Mouse (Mus musculus): Measurements from ENCODE around the gene C2cd4d. TPM values are rescaled to one million over a fixed set of nuclear protein-coding genes. Genes with fewer than 3 reads are reported as not detected.

C2cd4d gene
- not detected in 2 replicates for polyA plus RNA-seq (2011; ENCODE audit: insufficient read depth, insufficient read length, low read depth, missing spikeins)

DNA sequence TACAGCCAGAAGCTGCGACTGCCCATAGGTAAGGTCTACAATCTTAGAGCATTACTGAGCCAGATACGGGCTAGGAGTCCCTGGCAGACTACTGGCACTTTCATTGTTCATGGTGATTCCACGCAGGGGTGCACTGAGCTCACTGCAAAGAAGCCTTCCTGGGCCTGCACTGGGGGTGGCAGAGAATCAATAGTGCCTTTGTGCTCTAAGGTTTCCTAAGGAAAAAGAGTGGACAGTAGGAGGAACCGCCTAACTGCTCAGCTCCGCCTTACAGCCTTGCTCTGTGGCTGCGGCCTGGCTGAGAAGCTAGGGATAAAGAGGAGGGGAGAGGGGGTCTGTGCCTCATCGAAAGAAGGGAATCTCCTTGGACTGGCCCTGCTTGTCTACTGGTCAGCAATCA, at the start of gene C2cd4d:
TSS of gene C2cd4d (plus strand) at position 301 of the 400 bp plus-strand sequence.
- peak within 1 kb of the TSS; percentile 79; the same call in 1 of the 2 replicates for H3K9ac ChIP-seq (ENCODE audit: low read depth, poor library complexity, severe bottlenecking)
- H3K4me3 ChIP-seq (ENCODE audit: low read depth, low read length), result peak within 1 kb of the TSS; percentile 74
- no peak within 1 kb of the TSS for H3K27ac ChIP-seq (ENCODE audit: insufficient read depth, low read length)
- H3K4me1 ChIP-seq (ENCODE audit: control insufficient read depth, insufficient read depth, low read length), result no peaks in the 10 kb centered on the region
- no peaks in the 10 kb centered on the region for H3K9me3 ChIP-seq (replicated peaks; ENCODE audit: control insufficient read depth, insufficient read depth, low read length, poor library complexity, severe bottlenecking)
- H3K36me3 ChIP-seq (ENCODE audit: control insufficient read depth, insufficient read depth, low read length, poor library complexity, severe bottlenecking), result no peaks in the 10 kb centered on the region
- TF ChIP-seq CTCF (IDR thresholded peaks at IDR 0.05; ENCODE audit: low read depth, low read length) (no peak), EP300 (IDR thresholded peaks at IDR 0.05; ENCODE audit: insufficient read depth, low read depth, low read length) (no peak), POLR2A (IDR thresholded peaks at IDR 0.05; ENCODE audit: insufficient read depth, low read length) (no peak)
- H3K27me3 ChIP-seq (ENCODE audit: control insufficient read depth, insufficient read depth, low read length, poor library complexity, severe bottlenecking), result peaks cover 11% of the 10 kb centered on the region

DNA sequence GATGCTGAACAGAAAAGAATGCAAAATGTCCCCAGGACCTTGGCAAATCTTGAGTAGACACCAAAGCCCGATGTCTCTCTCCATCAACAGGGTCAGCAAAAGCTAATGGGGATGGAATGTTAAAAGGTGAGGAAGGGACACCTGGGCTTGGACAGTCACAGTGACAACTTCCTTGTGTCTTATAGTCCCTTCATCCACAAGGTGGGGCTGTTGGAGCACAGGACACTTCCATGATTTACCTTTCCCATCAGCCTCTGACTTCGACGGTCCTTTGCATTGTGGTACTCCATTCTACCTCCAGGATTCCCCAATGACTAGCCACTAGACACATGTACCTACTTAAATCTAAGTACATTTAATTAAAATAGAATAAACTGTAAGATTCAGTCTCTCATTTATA, 33.6 kb upstream of the C2cd4d start:
- no peak overlapping the region for H3K27ac ChIP-seq (ENCODE audit: insufficient read depth, low read length)
- H3K4me3 ChIP-seq (ENCODE audit: low read depth, low read length), result no peak overlapping the region
- no peaks in the 10 kb centered on the region for H3K27me3 ChIP-seq (ENCODE audit: control insufficient read depth, insufficient read depth, low read length, poor library complexity, severe bottlenecking)
- H3K4me1 ChIP-seq (ENCODE audit: control insufficient read depth, insufficient read depth, low read length), result no peaks in the 10 kb centered on the region
- H3K9ac ChIP-seq (ENCODE audit: low read depth, poor library complexity, severe bottlenecking), result no peak overlapping the region
- TF ChIP-seq POLR2A (IDR thresholded peaks at IDR 0.05; ENCODE audit: insufficient read depth, low read length), result no peak
- TF ChIP-seq EP300 (IDR thresholded peaks at IDR 0.05; ENCODE audit: insufficient read depth, low read depth, low read length), result no peak
- TF ChIP-seq CTCF (IDR thresholded peaks at IDR 0.05; ENCODE audit: low read depth, low read length), result peak; percentile 46
- H3K9me3 ChIP-seq (replicated peaks; ENCODE audit: control insufficient read depth, insufficient read depth, low read length, poor library complexity, severe bottlenecking), result no peaks in the 10 kb centered on the region
- no peaks in the 10 kb centered on the region for H3K36me3 ChIP-seq (ENCODE audit: control insufficient read depth, insufficient read depth, low read length, poor library complexity, severe bottlenecking)

DNA sequence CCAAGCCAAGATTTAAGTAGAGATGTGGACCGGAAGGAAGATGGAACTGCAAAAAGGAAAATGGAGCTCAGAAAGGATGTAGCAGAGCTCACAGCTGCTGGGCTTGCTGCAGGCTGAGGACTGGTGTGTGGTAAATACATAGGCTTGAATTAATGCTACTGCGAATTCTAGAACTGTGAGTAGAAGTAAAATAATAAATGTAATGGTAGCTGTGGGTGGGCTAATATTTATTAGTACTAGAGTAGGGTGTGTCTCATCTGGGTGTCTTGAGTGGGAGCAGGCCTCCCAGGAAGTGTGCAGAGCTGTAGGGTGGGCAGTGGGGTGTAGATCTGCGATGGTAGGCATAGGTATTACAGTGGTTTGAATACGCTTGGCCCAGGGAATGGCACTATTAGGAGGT, 27.8 kb upstream of the C2cd4d start:
- TF ChIP-seq EP300 (IDR thresholded peaks at IDR 0.05; ENCODE audit: insufficient read depth, low read depth, low read length) (no peak), CTCF (IDR thresholded peaks at IDR 0.05; ENCODE audit: low read depth, low read length) (no peak)
- Histone ChIP-seq H3K9ac (ENCODE audit: low read depth, poor library complexity, severe bottlenecking) (no peak overlapping the region), H3K36me3 (ENCODE audit: control insufficient read depth, insufficient read depth, low read length, poor library complexity, severe bottlenecking) (no peaks in the 10 kb centered on the region)

DNA sequence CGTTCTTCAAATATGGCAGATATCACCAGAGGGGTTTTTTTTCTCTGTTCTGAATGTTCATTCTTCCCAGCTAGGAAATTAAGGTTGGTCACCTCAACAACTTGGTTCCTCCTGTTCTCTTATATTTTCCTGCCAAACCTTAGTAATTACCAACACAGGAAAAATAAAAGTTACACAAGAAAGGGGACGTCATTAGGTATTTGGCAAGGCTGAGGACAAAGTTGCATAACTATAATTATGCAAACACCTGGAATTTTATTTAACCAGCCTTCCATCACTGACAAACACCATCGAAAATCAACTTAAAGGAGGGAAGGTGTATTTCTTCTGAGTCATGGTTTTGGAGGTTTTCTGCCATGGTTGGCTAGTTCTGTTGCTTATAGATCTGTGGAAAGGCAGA, 23.7 kb upstream of the C2cd4d start:
- H3K27ac ChIP-seq (ENCODE audit: insufficient read depth, low read length), result no peak overlapping the region
- no peak overlapping the region for H3K4me3 ChIP-seq (ENCODE audit: low read depth, low read length)
- H3K4me1 ChIP-seq (ENCODE audit: control insufficient read depth, insufficient read depth, low read length), result no peaks in the 10 kb centered on the region
- H3K9me3 ChIP-seq (replicated peaks; ENCODE audit: control insufficient read depth, insufficient read depth, low read length, poor library complexity, severe bottlenecking), result no peaks in the 10 kb centered on the region
- H3K36me3 ChIP-seq (ENCODE audit: control insufficient read depth, insufficient read depth, low read length, poor library complexity, severe bottlenecking), result no peaks in the 10 kb centered on the region
- no peaks in the 10 kb centered on the region for H3K27me3 ChIP-seq (ENCODE audit: control insufficient read depth, insufficient read depth, low read length, poor library complexity, severe bottlenecking)
- no peak overlapping the region for H3K9ac ChIP-seq (ENCODE audit: low read depth, poor library complexity, severe bottlenecking)
- TF ChIP-seq POLR2A (IDR thresholded peaks at IDR 0.05; ENCODE audit: insufficient read depth, low read length) (no peak), EP300 (IDR thresholded peaks at IDR 0.05; ENCODE audit: insufficient read depth, low read depth, low read length) (no peak), CTCF (IDR thresholded peaks at IDR 0.05; ENCODE audit: low read depth, low read length) (no peak)

More for the DNA sequence above, 27.8 kb upstream of the C2cd4d start:
- Histone ChIP-seq H3K27me3 (ENCODE audit: control insufficient read depth, insufficient read depth, low read length, poor library complexity, severe bottlenecking) (no peaks in the 10 kb centered on the region), H3K9me3 (replicated peaks; ENCODE audit: control insufficient read depth, insufficient read depth, low read length, poor library complexity, severe bottlenecking) (no peaks in the 10 kb centered on the region), H3K27ac (ENCODE audit: insufficient read depth, low read length) (no peak overlapping the region), H3K4me3 (ENCODE audit: low read depth, low read length) (no peak overlapping the region), H3K4me1 (ENCODE audit: control insufficient read depth, insufficient read depth, low read length) (no peaks in the 10 kb centered on the region)

DNA sequence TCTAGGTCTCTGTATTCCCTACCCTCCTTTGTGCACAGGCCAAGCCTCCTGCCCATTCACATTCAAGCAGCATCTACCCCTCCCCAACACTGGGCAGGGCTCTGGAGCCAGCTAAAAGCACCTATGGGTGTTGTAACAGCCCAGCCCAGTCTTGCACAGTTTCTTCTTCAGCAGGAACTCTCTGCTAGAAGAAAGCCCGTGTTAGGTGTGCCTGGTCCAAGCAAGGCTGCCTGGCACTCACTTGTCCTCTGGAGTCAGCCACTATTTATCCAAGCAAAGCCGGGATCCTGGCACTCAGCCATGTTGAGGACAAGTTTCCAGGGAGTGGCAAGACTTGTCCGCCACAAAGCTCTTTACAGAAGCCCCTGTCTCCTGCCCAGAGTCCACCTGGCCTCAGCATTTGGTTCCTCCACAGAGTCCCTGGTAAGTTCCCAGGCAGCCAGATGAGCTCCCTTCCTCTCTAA, 20.2 kb upstream of the C2cd4d start, which contains the start of gene Them5:
TSS of gene Them5 (plus strand) at position 141 of the 464 bp plus-strand sequence.
- TF ChIP-seq POLR2A (IDR thresholded peaks at IDR 0.05; ENCODE audit: insufficient read depth, low read length) (no peak), CTCF (IDR thresholded peaks at IDR 0.05; ENCODE audit: low read depth, low read length) (no peak), EP300 (IDR thresholded peaks at IDR 0.05; ENCODE audit: insufficient read depth, low read depth, low read length) (no peak)
- H3K4me1 ChIP-seq (ENCODE audit: control insufficient read depth, insufficient read depth, low read length), result no peaks in the 10 kb centered on the region
- H3K9me3 ChIP-seq (replicated peaks; ENCODE audit: control insufficient read depth, insufficient read depth, low read length, poor library complexity, severe bottlenecking), result no peaks in the 10 kb centered on the region
- no peak within 1 kb of the TSS for H3K4me3 ChIP-seq (ENCODE audit: low read depth, low read length)
- H3K36me3 ChIP-seq (ENCODE audit: control insufficient read depth, insufficient read depth, low read length, poor library complexity, severe bottlenecking), result no peaks in the 10 kb centered on the region
- no peak within 1 kb of the TSS for H3K9ac ChIP-seq (ENCODE audit: low read depth, poor library complexity, severe bottlenecking)
- no peak within 1 kb of the TSS for H3K27ac ChIP-seq (ENCODE audit: insufficient read depth, low read length)
- H3K27me3 ChIP-seq (ENCODE audit: control insufficient read depth, insufficient read depth, low read length, poor library complexity, severe bottlenecking), result no peaks in the 10 kb centered on the region

DNA sequence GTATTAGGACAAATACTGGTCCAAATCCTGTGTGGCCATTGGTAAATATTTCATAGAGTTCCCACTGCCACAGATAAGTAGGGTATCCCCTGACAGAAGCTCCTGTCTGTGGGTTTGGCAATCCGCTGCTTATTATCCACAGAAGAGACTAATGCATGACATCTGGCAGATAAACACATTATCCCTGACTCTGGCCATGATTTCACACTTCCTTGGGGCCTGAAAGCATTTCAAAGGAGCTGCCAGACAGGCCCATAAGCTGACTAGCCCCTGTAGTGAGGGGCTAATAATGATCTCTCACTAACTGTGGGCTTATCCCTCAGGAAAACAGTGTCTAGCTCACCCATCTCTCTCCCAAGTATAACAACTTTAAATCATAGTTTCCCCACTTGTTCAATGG, 19.7 kb upstream of the C2cd4d start:
- H3K27ac ChIP-seq (ENCODE audit: insufficient read depth, low read length), result no peak overlapping the region
- no peaks in the 10 kb centered on the region for H3K9me3 ChIP-seq (replicated peaks; ENCODE audit: control insufficient read depth, insufficient read depth, low read length, poor library complexity, severe bottlenecking)
- no peaks in the 10 kb centered on the region for H3K4me1 ChIP-seq (ENCODE audit: control insufficient read depth, insufficient read depth, low read length)
- H3K9ac ChIP-seq (ENCODE audit: low read depth, poor library complexity, severe bottlenecking), result no peak overlapping the region
- H3K27me3 ChIP-seq (ENCODE audit: control insufficient read depth, insufficient read depth, low read length, poor library complexity, severe bottlenecking), result no peaks in the 10 kb centered on the region
- no peaks in the 10 kb centered on the region for H3K36me3 ChIP-seq (ENCODE audit: control insufficient read depth, insufficient read depth, low read length, poor library complexity, severe bottlenecking)
- TF ChIP-seq EP300 (IDR thresholded peaks at IDR 0.05; ENCODE audit: insufficient read depth, low read depth, low read length) (no peak), CTCF (IDR thresholded peaks at IDR 0.05; ENCODE audit: low read depth, low read length) (no peak), POLR2A (IDR thresholded peaks at IDR 0.05; ENCODE audit: insufficient read depth, low read length) (no peak)
- no peak overlapping the region for H3K4me3 ChIP-seq (ENCODE audit: low read depth, low read length)
